Mouse (Mus musculus) limb, embryonic 11.5 days (tissue): ENCODE results near the gene Ttc39d. TPM values are rescaled to one million over a fixed set of nuclear protein-coding genes. Genes with fewer than 3 reads are reported as not detected.
"Not testable (repeated sequence)": the region's sequence is repeated elsewhere in the genome, so short reads cannot be mapped to it uniquely, and the experiment has no call there.

ENCODE experiments used
- ATAC-seq: fragments of 200-750 bp; cut with Nextera tagmentation; 2 replicates; pipeline ENCODE4 v1.8.0; 2017; ENCODE audit warnings: low read depth; ENCODE audit not compliant: insufficient number of reproducible peaks, low FRiP score, low TSS enrichment
- DNase-seq: peaks from one replicate; pipeline ENCODE4 v3.0.0-alpha.2; 2015; ENCODE audit warnings: low spot score
- H3K27ac ChIP-seq: fragments of 300-500 bp; sonication (generic); replicated peaks from 2 replicates; pipeline ENCODE4 v1.5.1; 2014; ENCODE audit warnings: low read depth, mild to moderate bottlenecking, low read length
- H3K27me3 ChIP-seq: fragments of 300-500 bp; sonication (generic); 2 replicates; pipeline ENCODE4 v1.6.1; 2014; ENCODE audit warnings: mild to moderate bottlenecking, low read length, mixed read lengths; ENCODE audit not compliant: control insufficient read depth, insufficient read depth
- H3K36me3 ChIP-seq: fragments of 300-500 bp; sonication (generic); 2 replicates; pipeline ENCODE4 v1.6.1; 2014; ENCODE audit warnings: mild to moderate bottlenecking, low read length, moderate library complexity, mixed read lengths; ENCODE audit not compliant: control insufficient read depth, insufficient read depth
- H3K4me1 ChIP-seq: fragments of 300-500 bp; sonication (generic); 2 replicates; pipeline ENCODE4 v1.6.1; 2014; ENCODE audit warnings: low read length, mixed read lengths; ENCODE audit not compliant: control insufficient read depth, insufficient read depth
- H3K4me2 ChIP-seq: fragments of 300-500 bp; sonication (generic); 2 replicates; pipeline ENCODE4 v1.6.1; 2014; ENCODE audit warnings: low read depth, mild to moderate bottlenecking, moderate library complexity; ENCODE audit not compliant: severe bottlenecking
- H3K4me3 ChIP-seq: fragments of 300-500 bp; sonication (generic); 2 replicates; pipeline ENCODE4 v1.5.1; 2014; ENCODE audit warnings: low read depth, low read length
- H3K9ac ChIP-seq: fragments of 300-500 bp; sonication (generic); 2 replicates; pipeline ENCODE4 v1.6.1; 2014; ENCODE audit warnings: mild to moderate bottlenecking, low read length
- H3K9me3 ChIP-seq: fragments of 300-500 bp; sonication (generic); 2 replicates; pipeline ENCODE4 v1.6.1; 2016; ENCODE audit warnings: low read length; ENCODE audit not compliant: control insufficient read depth
- WGBS: fragments of 180-500 bp; shearing (Covaris S2); extraction: QIAGEN DNeasy Blood & Tissue Kit; methylation state at CpG from one replicate; pipeline ENCODE4 v1.1.7; 2014; 5-methylcytosine and 5-hydroxymethylcytosine counted together
- polyA plus RNA-seq: library from polyadenylated mRNA; unstranded; fragments of >200 nt; fragmentation: Nextera tagmentation; extraction: Ambion mirVana; gene quantifications from 2 replicates; pipeline ENCODE4 v1.2.1, GENCODE M21; 2014

Ttc39d gene
- polyA plus RNA-seq, 1 experiment from 2014 or later = 0.19 TPM

GRCm38 (mm10) chr17:80206301-80206670 lies 974 bp upstream of the Ttc39d start:
- Histone ChIP-seq H3K4me1 (0 out of 2 replicates have a peak, but pooled peaks cover 3% of the 10 kb centered on the region), H3K27me3 (no peaks in the 10 kb centered on the region), H3K9ac (peak overlapping the region; percentile 98), H3K36me3 (peaks cover 17% of the 10 kb centered on the region), H3K9me3 (no peaks in the 10 kb centered on the region), H3K4me3 (peak overlapping the region; percentile 87), H3K4me2 (peak overlapping the region; percentile 53), H3K27ac (peak overlapping the region; percentile 96)
- WGBS = under 1% methylated on average over 32 of the region's 36 CpGs
- ATAC-seq = peak; percentile 61
- no peak for DNase-seq

- not testable (repeated sequence) for H3K4me1 ChIP-seq, ATAC-seq, DNase-seq, H3K4me2 ChIP-seq, H3K36me3 ChIP-seq, H3K27me3 ChIP-seq, H3K27ac ChIP-seq, H3K9ac ChIP-seq, H3K4me3 ChIP-seq, H3K9me3 ChIP-seq
- WGBS = 90% methylated on average over 4 of the region's 4 CpGs
These were observed 6.7 kb downstream of the Ttc39d start for GRCm38 (mm10) chr17:80213998-80214397.

GRCm38 (mm10) chr17:80220131-80220530 lies 12.9 kb downstream of the Ttc39d start:
- no peak overlapping the region for H3K27ac ChIP-seq
- no peaks in the 10 kb centered on the region for H3K4me1 ChIP-seq
- no peaks in the 10 kb centered on the region for H3K36me3 ChIP-seq
- H3K27me3 ChIP-seq = no peaks in the 10 kb centered on the region
- 76% methylated on average over 2 of the region's 2 CpGs for WGBS
- DNase-seq (no peak), ATAC-seq (no peak)
- no peak overlapping the region for H3K4me3 ChIP-seq
- no peaks in the 10 kb centered on the region for H3K9me3 ChIP-seq
- H3K4me2 ChIP-seq = no peak overlapping the region
- H3K9ac ChIP-seq = no peak overlapping the region

- ATAC-seq (no peak), DNase-seq (no peak)
- H3K27me3 ChIP-seq = no peaks in the 10 kb centered on the region
- no peak overlapping the region for H3K27ac ChIP-seq
- no peaks in the 10 kb centered on the region for H3K36me3 ChIP-seq
- 64% methylated on average over 9 of the region's 9 CpGs for WGBS
- no peak overlapping the region for H3K4me2 ChIP-seq
- H3K9ac ChIP-seq = no peak overlapping the region
- H3K4me1 ChIP-seq = no peaks in the 10 kb centered on the region
- no peak overlapping the region for H3K4me3 ChIP-seq
- H3K9me3 ChIP-seq = no peaks in the 10 kb centered on the region
These were observed 13.9 kb downstream of the Ttc39d start for GRCm38 (mm10) chr17:80221202-80221601.

- H3K4me1 ChIP-seq = no peaks in the 10 kb centered on the region
- no peak overlapping the region for H3K4me2 ChIP-seq
- H3K36me3 ChIP-seq = no peaks in the 10 kb centered on the region
- no peak overlapping the region for H3K4me3 ChIP-seq
- WGBS = 81% methylated on average over 3 of the region's 3 CpGs
- no peaks in the 10 kb centered on the region for H3K27me3 ChIP-seq
- DNase-seq (no peak), ATAC-seq (no peak)
- H3K9ac ChIP-seq = no peak overlapping the region
- no peaks in the 10 kb centered on the region for H3K9me3 ChIP-seq
- no peak overlapping the region for H3K27ac ChIP-seq
These were observed 14.8 kb downstream of the Ttc39d start for GRCm38 (mm10) chr17:80221890-80222628.

- Histone ChIP-seq H3K27ac (no peak overlapping the region), H3K4me2 (peak overlapping the region; percentile 68), H3K36me3 (no peaks in the 10 kb centered on the region), H3K4me1 (no peaks in the 10 kb centered on the region), H3K27me3 (no peaks in the 10 kb centered on the region), H3K9ac (peak overlapping the region; percentile 74), H3K9me3 (no peaks in the 10 kb centered on the region), H3K4me3 (peak overlapping the region; percentile 63)
- DNase-seq = no peak
- WGBS = 16% methylated on average over 9 of the region's 9 CpGs
- peak; percentile 52; the same call in 1 of the 2 replicates for ATAC-seq
These were observed 16.6 kb downstream of the Ttc39d start for GRCm38 (mm10) chr17:80223829-80224228.

- peak within 1 kb of the TSS; percentile 68 for H3K4me2 ChIP-seq
- peak within 1 kb of the TSS; percentile 74 for H3K9ac ChIP-seq
- 1% methylated on average over 33 of the region's 33 CpGs for WGBS
- peak within 1 kb of the TSS; percentile 65; the same call in 1 of the 2 replicates for H3K27ac ChIP-seq
- H3K9me3 ChIP-seq = no peaks in the 10 kb centered on the region
- H3K36me3 ChIP-seq = peaks cover 2% of the 10 kb centered on the region; the same call in 1 of the 2 replicates
- DNase-seq = peak; percentile 89
- ATAC-seq = peak; percentile 95
- H3K4me3 ChIP-seq = peak within 1 kb of the TSS; percentile 63
- H3K27me3 ChIP-seq = no peaks in the 10 kb centered on the region
- H3K4me1 ChIP-seq = no peaks in the 10 kb centered on the region
These were observed 17.3 kb downstream of the Ttc39d start, which contains the start of gene Gemin6 for GRCm38 (mm10) chr17:80224326-80225116. Gene Gemin6, plus strand, starts transcription at chr17:80224441.

- not testable (repeated sequence) for H3K4me1 ChIP-seq, H3K27me3 ChIP-seq, H3K27ac ChIP-seq, H3K9me3 ChIP-seq, ATAC-seq, DNase-seq, H3K36me3 ChIP-seq
- 47% methylated on average over 4 of the region's 5 CpGs for WGBS
- Histone ChIP-seq H3K4me3 (peak overlapping the region; percentile 63), H3K4me2 (peak overlapping the region; percentile 68), H3K9ac (peak overlapping the region; percentile 74; the same call in 1 of the 2 replicates)
These were observed 17.9 kb downstream of the Ttc39d start for GRCm38 (mm10) chr17:80225142-80225541.
